Comparison of ENCODE assay signal across 8 mouse cellular contexts in genomic region chr3:105530363-105531130, GRCm38 (mm10).
DNase-seq lines count a peak whose midpoint lies in the region; ATAC-seq and TF ChIP-seq lines count a peak whose summit lies in the region.

No protein-coding gene starts in this region.

- H3K9me3 ChIP-seq in embryonic facial prominence, embryonic 11.5 days (replicated peaks; ENCODE audit: control insufficient read depth, low read length), result no peaks in the 10 kb centered on the region
- H3K9me3 ChIP-seq in hindbrain, postnatal 0 days (ENCODE audit: low read length), result no peaks in the 10 kb centered on the region
- H3K9me3 ChIP-seq in midbrain, embryonic 12.5 days, result no peaks in the 10 kb centered on the region

- no peak for TF ChIP-seq CTCF in hindbrain, postnatal 0 days (IDR thresholded peaks at IDR 0.05; ENCODE audit: low read depth)

- intact Hi-C loops in heart, postnatal 10 days (cut with DNase I), result no loop called here

- ATAC-seq in embryonic facial prominence, embryonic 11.5 days (replicated peaks; ENCODE audit: insufficient number of reproducible peaks, low FRiP score, low TSS enrichment, low read depth), result peak; percentile 64
- ATAC-seq in hindbrain, postnatal 0 days, result peak; percentile 92
- peak; percentile 89 for ATAC-seq in midbrain, embryonic 12.5 days (ENCODE audit: low FRiP score, low read depth)

- H3K4me1 ChIP-seq in embryonic facial prominence, embryonic 11.5 days (ENCODE audit: control insufficient read depth, insufficient read depth, low read length), result peaks cover 7% of the 10 kb centered on the region
- peaks cover 25% of the 10 kb centered on the region for H3K4me1 ChIP-seq in hindbrain, postnatal 0 days (ENCODE audit: insufficient read depth, low read length)
- peaks cover 49% of the 10 kb centered on the region for H3K4me1 ChIP-seq in midbrain, embryonic 12.5 days

- WGBS in embryonic facial prominence, embryonic 11.5 days, result 19% methylated on average over 11 of the region's 11 CpGs
- 12% methylated on average over 11 of the region's 11 CpGs for WGBS in hindbrain, postnatal 0 days
- 19% methylated on average over 11 of the region's 11 CpGs for WGBS in midbrain, embryonic 12.5 days

- peak; percentile 85 for DNase-seq in brain, adult 2 months (ENCODE audit: low read depth, low spot score)
- DNase-seq in embryonic facial prominence, embryonic 11.5 days (ENCODE audit: low spot score), result peak; percentile 75
- DNase-seq in hindbrain, postnatal 0 days (ENCODE audit: low spot score), result peak; percentile 94
- DNase-seq in gastrocnemius, postnatal 10 days, result no peak
- no peak for DNase-seq in heart, postnatal 10 days
- no peak for DNase-seq in urinary bladder, postnatal 25 days (ENCODE audit: low spot score)
- DNase-seq in adrenal gland, adult 2 months, result no peak

- H3K27me3 ChIP-seq in embryonic facial prominence, embryonic 11.5 days (ENCODE audit: control insufficient read depth, insufficient read depth, low read length), result no peaks in the 10 kb centered on the region
- no peaks in the 10 kb centered on the region for H3K27me3 ChIP-seq in hindbrain, postnatal 0 days (ENCODE audit: insufficient read depth, low read length)
- no peaks in the 10 kb centered on the region for H3K27me3 ChIP-seq in midbrain, embryonic 12.5 days

- no peak overlapping the region for H3K4me2 ChIP-seq in embryonic facial prominence, embryonic 11.5 days (ENCODE audit: low read depth, low read length)
- H3K4me2 ChIP-seq in hindbrain, postnatal 0 days (ENCODE audit: low read depth, low read length), result peak overlapping the region; percentile 34
- H3K4me2 ChIP-seq in midbrain, embryonic 12.5 days (replicated peaks), result peak overlapping the region; percentile 35

- no peak overlapping the region for H3K4me3 ChIP-seq in embryonic facial prominence, embryonic 11.5 days (ENCODE audit: low read depth, low read length)
- H3K4me3 ChIP-seq in hindbrain, postnatal 0 days (ENCODE audit: low read length), result no peak overlapping the region
- H3K4me3 ChIP-seq in midbrain, embryonic 12.5 days, result no peak overlapping the region

- H3K9ac ChIP-seq in embryonic facial prominence, embryonic 11.5 days (replicated peaks; ENCODE audit: low read length), result no peak overlapping the region
- H3K9ac ChIP-seq in hindbrain, postnatal 0 days (replicated peaks; ENCODE audit: low read length), result no peak overlapping the region
- no peak overlapping the region for H3K9ac ChIP-seq in midbrain, embryonic 12.5 days (replicated peaks)

- H3K36me3 ChIP-seq in embryonic facial prominence, embryonic 11.5 days (replicated peaks; ENCODE audit: control insufficient read depth, insufficient read depth, low read depth, low read length), result no peaks in the 10 kb centered on the region
- H3K36me3 ChIP-seq in hindbrain, postnatal 0 days (ENCODE audit: insufficient read depth, low read length), result no peaks in the 10 kb centered on the region
- no peaks in the 10 kb centered on the region for H3K36me3 ChIP-seq in midbrain, embryonic 12.5 days

- no peak overlapping the region for H3K27ac ChIP-seq in embryonic facial prominence, embryonic 11.5 days (replicated peaks; ENCODE audit: low read depth, low read length)
- peak overlapping the region; percentile 66 for H3K27ac ChIP-seq in hindbrain, postnatal 0 days
- H3K27ac ChIP-seq in midbrain, embryonic 12.5 days (replicated peaks), result peak overlapping the region; percentile 75

Comparison
In these comparisons a context has a peak if more than half of its experiments do, and no peak if none do; other contexts are left out.
1. DNase-seq: peak in brain, adult 2 months (single experiment), embryonic facial prominence, embryonic 11.5 days (single experiment) and hindbrain, postnatal 0 days (single experiment); none in gastrocnemius, postnatal 10 days (single experiment), heart, postnatal 10 days (0 of 2), urinary bladder, postnatal 25 days (single experiment) and adrenal gland, adult 2 months (single experiment).
2. Peak in every context shown above with its lines, with median percentiles within 50 percentile points of each other: ATAC-seq.